Mouse (Mus musculus): ENCODE data around the gene Kat2b. TPM values are rescaled to one million over a fixed set of nuclear protein-coding genes. Genes with fewer than 3 reads are reported as not detected.
"Not testable (repeated sequence)": the region's sequence is repeated elsewhere in the genome, so short reads cannot be mapped to it uniquely, and the experiment has no call there.

Gene Kat2b
- polyA plus RNA-seq, 1 experiment from 2014 or later = 11.0 TPM

DNA sequence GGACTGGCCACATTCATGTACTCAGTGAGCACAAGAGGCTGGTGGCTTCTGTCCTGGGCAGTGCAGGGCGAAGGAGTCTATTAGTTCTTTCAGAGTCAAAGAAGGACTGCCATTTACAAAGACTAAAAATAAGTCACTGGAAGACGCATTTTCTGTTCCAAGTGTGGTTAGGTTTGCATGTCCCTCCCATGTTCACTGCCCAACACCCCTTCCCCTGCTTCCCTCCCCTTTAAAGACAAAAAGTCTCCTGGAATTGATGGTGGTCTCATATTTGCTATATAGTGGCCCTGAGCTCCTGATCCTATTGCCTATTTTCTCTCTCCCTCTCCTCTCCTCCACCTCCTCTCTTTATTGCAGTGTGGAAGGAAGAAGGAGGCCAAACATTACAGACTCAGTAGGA lies 89.3 kb downstream of the Kat2b start:
- Histone ChIP-seq H3K4me1 (ENCODE audit: control insufficient read depth, insufficient read depth, low read length) (no peaks in the 10 kb centered on the region), H3K9ac (ENCODE audit: low read depth, low read length) (no peak overlapping the region), H3K36me3 (ENCODE audit: control insufficient read depth, insufficient read depth, low read length) (peaks cover 3% of the 10 kb centered on the region; the same call in 1 of the 2 replicates), H3K4me2 (no peak overlapping the region), H3K27me3 (ENCODE audit: control insufficient read depth, insufficient read depth, low read length) (no peaks in the 10 kb centered on the region), H3K4me3 (ENCODE audit: low read depth, low read length) (no peak overlapping the region), H3K27ac (ENCODE audit: low read depth, low read length) (no peak overlapping the region), H3K9me3 (replicated peaks; ENCODE audit: control insufficient read depth, low read length) (no peaks in the 10 kb centered on the region)
- 79% methylated on average over 2 of the region's 2 CpGs for WGBS (ENCODE audit: insufficient replicate concordance)
- no peak for ATAC-seq (replicated peaks; ENCODE audit: insufficient number of reproducible peaks, low FRiP score, low TSS enrichment)

DNA sequence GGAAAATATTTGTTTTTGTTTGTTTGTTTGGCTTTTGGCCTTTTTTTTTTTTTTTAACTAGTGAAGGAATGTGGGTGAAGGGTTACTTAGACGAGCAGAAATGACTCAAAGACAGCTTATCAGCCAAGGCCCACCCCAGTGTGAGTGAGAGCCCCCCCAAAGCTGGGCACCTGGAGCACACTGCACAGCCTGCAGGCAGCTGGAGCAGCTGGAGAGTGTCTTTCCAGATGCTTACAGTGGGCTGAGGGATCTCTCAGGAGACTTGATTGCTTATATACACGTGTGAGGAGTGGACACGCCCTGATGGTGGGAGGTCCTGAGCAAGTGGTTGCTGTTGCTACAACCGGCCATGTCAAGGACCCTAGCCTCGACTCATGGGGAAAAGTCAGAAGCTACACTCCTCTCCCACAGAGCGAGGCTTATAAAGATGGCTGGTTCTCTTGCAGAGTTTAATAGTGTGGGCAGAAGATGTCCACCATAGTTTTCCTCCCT lies 89.8 kb downstream of the Kat2b start:
- Histone ChIP-seq H3K27me3 (ENCODE audit: control insufficient read depth, insufficient read depth, low read length) (no peaks in the 10 kb centered on the region), H3K27ac (ENCODE audit: low read depth, low read length) (no peak overlapping the region), H3K36me3 (ENCODE audit: control insufficient read depth, insufficient read depth, low read length) (peaks cover 3% of the 10 kb centered on the region; the same call in 1 of the 2 replicates), H3K9me3 (replicated peaks; ENCODE audit: control insufficient read depth, low read length) (no peaks in the 10 kb centered on the region), H3K4me2 (no peak overlapping the region), H3K9ac (ENCODE audit: low read depth, low read length) (no peak overlapping the region), H3K4me1 (ENCODE audit: control insufficient read depth, insufficient read depth, low read length) (no peaks in the 10 kb centered on the region), H3K4me3 (ENCODE audit: low read depth, low read length) (no peak overlapping the region)
- ATAC-seq (replicated peaks; ENCODE audit: insufficient number of reproducible peaks, low FRiP score, low TSS enrichment) = no peak
- WGBS (ENCODE audit: insufficient replicate concordance) = 57% methylated on average over 6 of the region's 6 CpGs

DNA sequence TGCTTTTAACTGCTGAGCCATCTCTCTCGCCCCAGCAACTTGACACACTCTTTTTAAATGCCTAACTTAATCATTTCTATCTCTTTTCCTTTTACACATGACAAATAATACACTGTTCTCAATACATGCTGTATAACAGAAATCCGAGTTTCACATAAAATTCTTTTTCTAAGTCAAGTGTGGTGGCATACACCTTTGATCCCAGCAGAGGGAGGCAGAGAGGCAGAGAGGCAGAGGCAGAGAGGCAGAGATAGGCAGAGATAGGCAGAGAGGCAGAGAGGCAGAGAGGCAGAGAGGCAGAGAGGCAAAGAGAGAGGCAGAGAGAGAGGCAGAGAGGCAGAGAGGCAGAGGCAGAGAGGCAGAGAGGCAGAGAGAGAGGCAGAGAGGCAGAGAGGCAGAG lies 90.7 kb downstream of the Kat2b start:
- not testable (repeated sequence) for H3K9me3 ChIP-seq (replicated peaks; ENCODE audit: control insufficient read depth, low read length); H3K4me1 ChIP-seq (ENCODE audit: control insufficient read depth, insufficient read depth, low read length); H3K9ac ChIP-seq (ENCODE audit: low read depth, low read length); H3K36me3 ChIP-seq (ENCODE audit: control insufficient read depth, insufficient read depth, low read length); H3K27me3 ChIP-seq (ENCODE audit: control insufficient read depth, insufficient read depth, low read length); H3K4me2 ChIP-seq; H3K4me3 ChIP-seq (ENCODE audit: low read depth, low read length); ATAC-seq (replicated peaks; ENCODE audit: insufficient number of reproducible peaks, low FRiP score, low TSS enrichment); H3K27ac ChIP-seq (ENCODE audit: low read depth, low read length)
- 80% methylated on average over 2 of the region's 2 CpGs for WGBS (ENCODE audit: insufficient replicate concordance)

- Histone ChIP-seq H3K4me2 (no peak overlapping the region), H3K36me3 (ENCODE audit: control insufficient read depth, insufficient read depth, low read length) (peaks cover 3% of the 10 kb centered on the region; the same call in 1 of the 2 replicates), H3K4me1 (ENCODE audit: control insufficient read depth, insufficient read depth, low read length) (0 out of 2 replicates have a peak, but pooled peaks cover 3% of the 10 kb centered on the region), H3K4me3 (ENCODE audit: low read depth, low read length) (no peak overlapping the region), H3K27me3 (ENCODE audit: control insufficient read depth, insufficient read depth, low read length) (no peaks in the 10 kb centered on the region), H3K27ac (ENCODE audit: low read depth, low read length) (no peak overlapping the region), H3K9ac (ENCODE audit: low read depth, low read length) (no peak overlapping the region), H3K9me3 (replicated peaks; ENCODE audit: control insufficient read depth, low read length) (no peaks in the 10 kb centered on the region)
- WGBS (ENCODE audit: insufficient replicate concordance) = 80% methylated on average over 2 of the region's 2 CpGs
- ATAC-seq (replicated peaks; ENCODE audit: insufficient number of reproducible peaks, low FRiP score, low TSS enrichment) = no peak
Measured at GRCm38 (mm10) chr17:53658668-53659067, 92.0 kb downstream of the Kat2b start.

DNA sequence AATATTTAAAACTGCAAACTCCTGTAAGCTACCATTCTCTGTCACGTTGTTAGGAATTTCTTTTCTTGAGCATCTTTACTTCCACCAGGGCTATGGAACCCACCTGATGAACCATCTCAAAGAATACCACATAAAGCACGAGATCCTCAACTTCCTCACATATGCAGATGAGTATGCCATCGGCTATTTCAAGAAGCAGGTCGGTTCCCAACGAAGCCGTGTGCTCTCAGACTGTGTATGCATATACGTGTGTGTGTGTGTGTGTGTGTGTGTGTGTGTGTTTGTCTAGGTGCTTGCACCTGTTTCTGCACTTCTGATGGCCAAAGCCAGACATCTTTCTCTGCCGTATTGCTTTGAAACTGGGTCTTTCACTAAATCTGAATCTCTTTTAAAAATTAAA lies 92.6 kb downstream of the Kat2b start:
- no peak overlapping the region for H3K4me2 ChIP-seq
- H3K27ac ChIP-seq (ENCODE audit: low read depth, low read length) = no peak overlapping the region
- no peaks in the 10 kb centered on the region for H3K27me3 ChIP-seq (ENCODE audit: control insufficient read depth, insufficient read depth, low read length)
- H3K36me3 ChIP-seq (ENCODE audit: control insufficient read depth, insufficient read depth, low read length) = peaks cover 3% of the 10 kb centered on the region; the same call in 1 of the 2 replicates
- H3K4me3 ChIP-seq (ENCODE audit: low read depth, low read length) = no peak overlapping the region
- no peak overlapping the region for H3K9ac ChIP-seq (ENCODE audit: low read depth, low read length)
- 86% methylated on average over 8 of the region's 8 CpGs for WGBS (ENCODE audit: insufficient replicate concordance)
- H3K9me3 ChIP-seq (replicated peaks; ENCODE audit: control insufficient read depth, low read length) = no peaks in the 10 kb centered on the region
- ATAC-seq (replicated peaks; ENCODE audit: insufficient number of reproducible peaks, low FRiP score, low TSS enrichment) = no peak
- 0 out of 2 replicates have a peak, but pooled peaks cover 3% of the 10 kb centered on the region for H3K4me1 ChIP-seq (ENCODE audit: control insufficient read depth, insufficient read depth, low read length)

DNA sequence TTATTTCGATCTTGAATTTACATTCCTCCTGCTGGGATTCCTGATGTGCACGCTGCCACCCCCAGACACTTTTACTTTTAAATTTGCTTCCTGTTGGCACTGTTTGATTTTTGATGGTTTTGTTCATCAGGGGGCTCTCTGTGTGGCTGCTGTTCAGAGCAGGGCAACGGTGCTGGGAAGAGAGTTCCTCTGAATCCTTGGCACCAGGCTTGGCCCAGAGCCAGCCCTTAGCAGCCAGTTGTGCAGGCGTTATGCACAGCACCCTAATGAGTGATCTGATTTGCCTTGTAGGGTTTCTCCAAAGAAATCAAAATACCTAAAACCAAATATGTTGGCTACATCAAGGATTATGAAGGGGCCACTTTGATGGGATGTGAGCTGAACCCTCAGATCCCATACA lies 93.1 kb downstream of the Kat2b start:
- Histone ChIP-seq H3K4me2 (no peak overlapping the region), H3K9ac (ENCODE audit: low read depth, low read length) (no peak overlapping the region), H3K27me3 (ENCODE audit: control insufficient read depth, insufficient read depth, low read length) (no peaks in the 10 kb centered on the region), H3K27ac (ENCODE audit: low read depth, low read length) (no peak overlapping the region), H3K4me1 (ENCODE audit: control insufficient read depth, insufficient read depth, low read length) (0 out of 2 replicates have a peak, but pooled peaks cover 3% of the 10 kb centered on the region), H3K9me3 (replicated peaks; ENCODE audit: control insufficient read depth, low read length) (no peaks in the 10 kb centered on the region), H3K4me3 (ENCODE audit: low read depth, low read length) (no peak overlapping the region), H3K36me3 (ENCODE audit: control insufficient read depth, insufficient read depth, low read length) (peaks cover 3% of the 10 kb centered on the region; the same call in 1 of the 2 replicates)
- 73% methylated on average over 4 of the region's 4 CpGs for WGBS (ENCODE audit: insufficient replicate concordance)
- no peak for ATAC-seq (replicated peaks; ENCODE audit: insufficient number of reproducible peaks, low FRiP score, low TSS enrichment)

- Histone ChIP-seq H3K9me3 (replicated peaks; ENCODE audit: control insufficient read depth, low read length) (no peaks in the 10 kb centered on the region), H3K27ac (ENCODE audit: low read depth, low read length) (no peak overlapping the region), H3K27me3 (ENCODE audit: control insufficient read depth, insufficient read depth, low read length) (no peaks in the 10 kb centered on the region), H3K4me3 (ENCODE audit: low read depth, low read length) (no peak overlapping the region), H3K4me1 (ENCODE audit: control insufficient read depth, insufficient read depth, low read length) (0 out of 2 replicates have a peak, but pooled peaks cover 3% of the 10 kb centered on the region), H3K36me3 (ENCODE audit: control insufficient read depth, insufficient read depth, low read length) (peaks cover under 1% of the 10 kb centered on the region; the same call in 1 of the 2 replicates), H3K4me2 (no peak overlapping the region), H3K9ac (ENCODE audit: low read depth, low read length) (no peak overlapping the region)
- WGBS (ENCODE audit: insufficient replicate concordance) = 41% methylated on average over 6 of the region's 6 CpGs
- ATAC-seq (replicated peaks; ENCODE audit: insufficient number of reproducible peaks, low FRiP score, low TSS enrichment) = peak; percentile 66; the same call in 1 of the 2 replicates
Measured at GRCm38 (mm10) chr17:53661056-53661840, 94.6 kb downstream of the Kat2b start.

DNA sequence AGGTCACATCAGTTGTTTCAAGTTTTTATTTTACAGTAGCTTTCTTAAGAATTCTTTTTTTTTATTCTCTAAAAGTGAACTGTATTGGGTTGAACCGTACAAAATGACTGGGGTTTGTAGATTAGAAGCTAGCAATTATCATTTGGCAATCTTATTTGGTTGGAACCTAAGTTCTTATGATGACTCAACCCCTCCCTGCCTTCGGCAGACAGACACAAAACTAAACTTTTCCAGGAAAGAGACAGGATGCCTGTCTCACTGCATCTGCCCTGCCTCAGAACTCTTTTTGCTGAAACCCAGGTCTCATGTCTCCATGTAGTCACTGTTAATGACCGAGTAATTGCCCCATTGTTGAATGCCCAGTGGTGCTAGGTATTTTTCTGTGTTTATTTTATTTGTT lies 97.6 kb downstream of the Kat2b start:
- Histone ChIP-seq H3K9me3 (replicated peaks; ENCODE audit: control insufficient read depth, low read length) (no peaks in the 10 kb centered on the region), H3K27me3 (ENCODE audit: control insufficient read depth, insufficient read depth, low read length) (no peaks in the 10 kb centered on the region), H3K4me1 (ENCODE audit: control insufficient read depth, insufficient read depth, low read length) (0 out of 2 replicates have a peak, but pooled peaks cover 3% of the 10 kb centered on the region), H3K27ac (ENCODE audit: low read depth, low read length) (no peak overlapping the region), H3K4me2 (no peak overlapping the region), H3K4me3 (ENCODE audit: low read depth, low read length) (no peak overlapping the region), H3K9ac (ENCODE audit: low read depth, low read length) (no peak overlapping the region), H3K36me3 (ENCODE audit: control insufficient read depth, insufficient read depth, low read length) (peaks cover under 1% of the 10 kb centered on the region; the same call in 1 of the 2 replicates)
- WGBS (ENCODE audit: insufficient replicate concordance) = 78% methylated on average over 3 of the region's 3 CpGs
- ATAC-seq (replicated peaks; ENCODE audit: insufficient number of reproducible peaks, low FRiP score, low TSS enrichment) = no peak
